In genomic region chr6:30545689-30546088, GRCm38 (mm10) we compare ENCODE assay signal across 13 mouse cellular contexts. TPM values are rescaled to one million over a fixed set of nuclear protein-coding genes. Genes with fewer than 3 reads are reported as not detected.
DNase-seq lines count a peak whose midpoint lies in the region; ATAC-seq and TF ChIP-seq lines count a peak whose summit lies in the region.
"Had no signal": no experiment of that assay in that cellular context is flagged by ENCODE, and none has a peak within 500 bp of the region (broad histone marks: within the 10 kb centered on the region; RNA-seq: fewer than 3 reads in every experiment).

No protein-coding gene starts in this region.

- H3K36me3 ChIP-seq in heart, embryonic 15.5 days, result no peaks in the 10 kb centered on the region
- H3K36me3 ChIP-seq in limb, embryonic 13.5 days, result no peaks in the 10 kb centered on the region
- H3K36me3 ChIP-seq in thymus, adult 2 months (ENCODE audit: control insufficient read depth, insufficient read depth, low read length), result no peaks in the 10 kb centered on the region

- H3K27me3 ChIP-seq in heart, embryonic 15.5 days, result no peaks in the 10 kb centered on the region
- H3K27me3 ChIP-seq in limb, embryonic 13.5 days, result no peaks in the 10 kb centered on the region
- no peaks in the 10 kb centered on the region for H3K27me3 ChIP-seq in thymus, adult 2 months (ENCODE audit: control insufficient read depth, insufficient read depth, low read length)

- H3K9ac ChIP-seq in heart, embryonic 15.5 days, result no peak overlapping the region
- H3K9ac ChIP-seq in limb, embryonic 13.5 days, result no peak overlapping the region
- H3K9ac ChIP-seq: liver, embryonic 14.5 days had no signal

- peak; percentile 75 for ATAC-seq in heart, embryonic 15.5 days (replicated peaks; ENCODE audit: insufficient number of reproducible peaks, insufficient read depth, low FRiP score, low read depth)
- no peak for ATAC-seq in limb, embryonic 13.5 days (ENCODE audit: low FRiP score, low read depth)

- no peaks in the 10 kb centered on the region for H3K9me3 ChIP-seq in heart, embryonic 15.5 days (replicated peaks)
- H3K9me3 ChIP-seq in limb, embryonic 13.5 days, result no peaks in the 10 kb centered on the region

- no peak overlapping the region for H3K4me2 ChIP-seq in heart, embryonic 15.5 days
- peak overlapping the region; percentile 31; the same call in 1 of the 2 replicates for H3K4me2 ChIP-seq in limb, embryonic 13.5 days (replicated peaks)

- H3K4me1 ChIP-seq in heart, embryonic 15.5 days (replicated peaks), result peaks cover 52% of the 10 kb centered on the region
- peaks cover 87% of the 10 kb centered on the region for H3K4me1 ChIP-seq in limb, embryonic 13.5 days
- no peaks in the 10 kb centered on the region; the same call in 1 of the 2 replicates for H3K4me1 ChIP-seq in thymus, adult 2 months (replicated peaks; ENCODE audit: control insufficient read depth, insufficient read depth, low read length)

- 45% methylated on average over 7 of the region's 7 CpGs for WGBS in heart, embryonic 15.5 days
- WGBS in limb, embryonic 13.5 days, result 35% methylated on average over 7 of the region's 7 CpGs
- WGBS in thymus, adult 2 months, result 96% methylated on average over 7 of the region's 7 CpGs

- H3K27ac ChIP-seq in heart, embryonic 15.5 days, result peak overlapping the region; percentile 87
- H3K27ac ChIP-seq in limb, embryonic 13.5 days, result peak overlapping the region; percentile 65; the same call in 1 of the 2 replicates
- H3K27ac ChIP-seq in thymus, adult 2 months (ENCODE audit: control insufficient read depth, insufficient read depth, low read length), result no peak overlapping the region
- H3K27ac ChIP-seq: liver, embryonic 14.5 days had no signal

- no peak for TF ChIP-seq CTCF in thymus, adult 2 months (IDR thresholded peaks at IDR 0.05; ENCODE audit: borderline replicate concordance, control insufficient read depth, extremely low read depth, insufficient read depth, low read length, poor library complexity)

- no peak overlapping the region for H3K4me3 ChIP-seq in heart, embryonic 15.5 days
- no peak overlapping the region for H3K4me3 ChIP-seq in limb, embryonic 13.5 days
- H3K4me3 ChIP-seq in thymus, adult 2 months (ENCODE audit: control insufficient read depth, insufficient read depth, low read length), result no peak overlapping the region

- no peak for DNase-seq in heart, adult 8-10 months (ENCODE audit: low spot score)
- peak; percentile 28 for DNase-seq in testis, postnatal 10 days (ENCODE audit: low spot score)
- no peak for DNase-seq in testis, postnatal 14 days (ENCODE audit: low spot score)
- no peak for DNase-seq in layer of hippocampus, postnatal 25 days (ENCODE audit: extremely low spot score in 1 of 2, low spot score in 1 of 2)
- DNase-seq in thymus, adult 2 months, result no peak
- no peak for DNase-seq in spleen, postnatal 4 days (ENCODE audit: low spot score in 2 of 2)
- DNase-seq: gastrocnemius, postnatal 36 days; kidney, postnatal 4 days; right cerebral cortex, postnatal 14 days; thymus, postnatal 4 days had no signal

- no peak for TF ChIP-seq POLR2A in thymus, adult 2 months (IDR thresholded peaks at IDR 0.05; ENCODE audit: control insufficient read depth, extremely low read depth, insufficient read depth, low read length, poor library complexity)

RNA-seq across cellular contexts. Expression of gene Cpa2, which starts 4.3 kb away (rescaled TPM):
- 2.1 and 3.9 TPM in 2 replicates for polyA plus RNA-seq in heart, embryonic 15.5 days (2015; fragmentation: Nextera tagmentation; extraction: Ambion mirVana)
- total RNA-seq in heart, adult 8-10 months (2022), result under 1 TPM in 1 of 4 experiments, not detected in 3; 0.31 TPM
- 10.4 and 11.1 TPM in 2 replicates for polyA plus RNA-seq in limb, embryonic 13.5 days (2015; fragmentation: Nextera tagmentation; extraction: Ambion mirVana)
- 1 to 10 TPM; 1.2 to 1.4 TPM for total RNA-seq in layer of hippocampus, postnatal 25 days (2021)
- polyA plus RNA-seq in thymus, adult 2 months (2012; rRNA removed), result not detected in 2 replicates
- total RNA-seq: gastrocnemius, postnatal 36 days had no signal

RNA-seq across cellular contexts. Expression of gene Cpa4, which starts 22.5 kb away (rescaled TPM):
- 1.6 and 2.4 TPM in 2 replicates for polyA plus RNA-seq in heart, embryonic 15.5 days (2015; fragmentation: Nextera tagmentation; extraction: Ambion mirVana)
- total RNA-seq in heart, adult 8-10 months (2022), result not detected
- 2.3 and 2.7 TPM in 2 replicates for polyA plus RNA-seq in limb, embryonic 13.5 days (2015; fragmentation: Nextera tagmentation; extraction: Ambion mirVana)
- not detected for total RNA-seq in layer of hippocampus, postnatal 25 days (2021)
- 0.11 and 0.17 TPM in 2 replicates for polyA plus RNA-seq in thymus, adult 2 months (2012; rRNA removed)
- total RNA-seq: gastrocnemius, postnatal 36 days had no signal

RNA-seq across cellular contexts. Expression of gene Ssmem1, which starts 36.0 kb away (rescaled TPM):
- 0.14 TPM in 1 of 2 replicates, not detected in the other for polyA plus RNA-seq in heart, embryonic 15.5 days (2015; fragmentation: Nextera tagmentation; extraction: Ambion mirVana)
- total RNA-seq in heart, adult 8-10 months (2022), result under 1 TPM in 1 of 4 experiments, not detected in 3; 0.40 TPM
- polyA plus RNA-seq in limb, embryonic 13.5 days (2015; fragmentation: Nextera tagmentation; extraction: Ambion mirVana), result 0.22 and 0.34 TPM in 2 replicates
- 1 to 10 TPM in 1 of 2 experiments, under 1 TPM in 1; 0.37 to 1.2 TPM for total RNA-seq in layer of hippocampus, postnatal 25 days (2021)
- not detected in 2 replicates for polyA plus RNA-seq in thymus, adult 2 months (2012; rRNA removed)

RNA-seq across cellular contexts. Expression of gene Tmem209, which starts 36.1 kb away (rescaled TPM):
- 19.8 and 26.5 TPM in 2 replicates for polyA plus RNA-seq in heart, embryonic 15.5 days (2015; fragmentation: Nextera tagmentation; extraction: Ambion mirVana)
- total RNA-seq in heart, adult 8-10 months (2022), result 10 to 100 TPM in 2 of 4 experiments, 1 to 10 TPM in 2; 7.3 to 12.4 (median 9.5) TPM
- polyA plus RNA-seq in limb, embryonic 13.5 days (2015; fragmentation: Nextera tagmentation; extraction: Ambion mirVana), result 34.7 and 34.9 TPM in 2 replicates
- 10 to 100 TPM; 15.8 to 20.7 TPM for total RNA-seq in layer of hippocampus, postnatal 25 days (2021)
- polyA plus RNA-seq in thymus, adult 2 months (2012; rRNA removed), result 79.5 and 80.2 TPM in 2 replicates
